Mouse (Mus musculus) neural tube, embryonic 15.5 days (tissue): ENCODE measurements around the gene Chd2. TPM values are rescaled to one million over a fixed set of nuclear protein-coding genes. Genes with fewer than 3 reads are reported as not detected.

ENCODE experiments used
- ATAC-seq: fragments of 200-750 bp; cut with Nextera tagmentation; 2 replicates; pipeline ENCODE4 v1.8.0; 2017; ENCODE audit warnings: mild to moderate bottlenecking, moderate TSS enrichment, moderate library complexity; ENCODE audit not compliant: low FRiP score
- H3K27ac ChIP-seq: fragments of 300-500 bp; sonication (generic); replicated peaks from 2 replicates; pipeline ENCODE4 v1.5.1; 2015; ENCODE audit warnings: mild to moderate bottlenecking, inconsistent platforms
- H3K27me3 ChIP-seq: fragments of 300-500 bp; sonication (generic); replicated peaks from 2 replicates; pipeline ENCODE4 v1.6.1; 2015; ENCODE audit warnings: inconsistent platforms
- H3K36me3 ChIP-seq: fragments of 300-500 bp; sonication (generic); 2 replicates; pipeline ENCODE4 v1.6.1; 2015; ENCODE audit warnings: inconsistent platforms
- H3K4me1 ChIP-seq: fragments of 300-500 bp; sonication (generic); 2 replicates; pipeline ENCODE4 v1.6.1; 2015; ENCODE audit warnings: inconsistent platforms
- H3K4me2 ChIP-seq: fragments of 300-500 bp; sonication (generic); 2 replicates; pipeline ENCODE4 v1.6.1; 2015; ENCODE audit warnings: inconsistent platforms, mild to moderate bottlenecking, moderate library complexity
- H3K4me3 ChIP-seq: fragments of 300-500 bp; sonication (generic); replicated peaks from 2 replicates; pipeline ENCODE4 v1.5.1; 2015; ENCODE audit warnings: mild to moderate bottlenecking, inconsistent platforms
- H3K9ac ChIP-seq: fragments of 300-500 bp; sonication (generic); replicated peaks from 2 replicates; pipeline ENCODE4 v1.6.1; 2015; ENCODE audit warnings: mild to moderate bottlenecking, inconsistent platforms
- H3K9me3 ChIP-seq: fragments of 300-500 bp; sonication (generic); replicated peaks from 2 replicates; pipeline ENCODE4 v1.6.1; 2016; ENCODE audit warnings: inconsistent platforms
- WGBS: fragments of 180-500 bp; shearing (Covaris S2); methylation state at CpG from one replicate; pipeline ENCODE4 v1.1.7; 2015; ENCODE audit warnings: mixed read lengths; 5-methylcytosine and 5-hydroxymethylcytosine counted together
- polyA plus RNA-seq: library from polyadenylated mRNA; unstranded; fragments of >200 nt; fragmentation: Nextera tagmentation; extraction: Ambion mirVana; gene quantifications from 2 replicates; pipeline ENCODE4 v1.2.1, GENCODE M21; 2015

Gene Chd2
- polyA plus RNA-seq, 1 experiment from 2014 or later: 31.2 TPM

DNA sequence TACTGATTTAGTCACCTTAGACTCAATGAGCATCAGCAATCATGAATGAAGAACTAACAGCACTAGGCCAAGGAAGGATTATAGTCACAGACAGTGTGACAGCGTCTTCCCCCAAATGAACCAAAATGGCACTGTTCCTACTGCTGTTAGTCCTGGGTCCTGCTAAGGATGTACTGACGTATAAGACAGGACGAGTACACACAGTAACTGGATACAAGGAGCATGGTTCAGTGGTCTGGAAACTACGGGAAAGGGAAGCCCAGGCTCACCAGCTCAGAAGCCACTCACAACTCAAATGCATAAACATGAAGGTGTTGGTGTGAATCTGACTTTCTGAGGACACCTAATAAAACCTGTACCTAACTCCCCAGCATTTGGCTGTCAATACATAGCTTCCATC is 27.1 kb downstream of the Chd2 start:
- Histone ChIP-seq H3K4me2 (no peak overlapping the region), H3K27me3 (no peaks in the 10 kb centered on the region), H3K9ac (no peak overlapping the region), H3K4me3 (no peak overlapping the region), H3K9me3 (no peaks in the 10 kb centered on the region), H3K4me1 (peaks cover 5% of the 10 kb centered on the region; the same call in 1 of the 2 replicates), H3K27ac (no peak overlapping the region; the same call in 1 of the 2 replicates), H3K36me3 (peaks cover 53% of the 10 kb centered on the region)
- 80% methylated on average over 4 of the region's 4 CpGs for WGBS
- no peak for ATAC-seq

DNA sequence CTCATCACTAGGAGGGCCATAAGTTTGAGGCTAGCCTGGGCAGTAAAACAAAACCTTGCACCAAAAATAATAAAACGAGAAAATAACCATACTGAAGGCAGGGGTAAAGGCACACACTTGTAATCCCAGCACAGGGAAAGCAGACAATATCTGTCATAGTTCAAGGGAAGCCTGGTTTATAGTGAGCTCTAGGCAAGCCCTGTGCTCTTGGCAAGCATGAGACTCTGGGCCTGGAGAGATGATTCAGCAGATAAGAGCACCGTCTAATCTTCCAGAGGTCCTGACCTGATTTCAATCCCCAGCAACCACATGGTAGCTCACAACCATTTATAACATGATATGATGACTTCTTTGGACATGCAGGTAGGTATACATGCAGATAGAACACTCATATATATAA is 29.2 kb downstream of the Chd2 start:
- Histone ChIP-seq H3K27ac (no peak overlapping the region), H3K36me3 (peaks cover 53% of the 10 kb centered on the region), H3K9ac (no peak overlapping the region), H3K4me1 (peaks cover 1% of the 10 kb centered on the region; the same call in 1 of the 2 replicates), H3K4me3 (no peak overlapping the region), H3K4me2 (no peak overlapping the region), H3K27me3 (no peaks in the 10 kb centered on the region), H3K9me3 (no peaks in the 10 kb centered on the region)
- ATAC-seq: no peak
- 74% methylated on average over 2 of the region's 2 CpGs for WGBS

DNA sequence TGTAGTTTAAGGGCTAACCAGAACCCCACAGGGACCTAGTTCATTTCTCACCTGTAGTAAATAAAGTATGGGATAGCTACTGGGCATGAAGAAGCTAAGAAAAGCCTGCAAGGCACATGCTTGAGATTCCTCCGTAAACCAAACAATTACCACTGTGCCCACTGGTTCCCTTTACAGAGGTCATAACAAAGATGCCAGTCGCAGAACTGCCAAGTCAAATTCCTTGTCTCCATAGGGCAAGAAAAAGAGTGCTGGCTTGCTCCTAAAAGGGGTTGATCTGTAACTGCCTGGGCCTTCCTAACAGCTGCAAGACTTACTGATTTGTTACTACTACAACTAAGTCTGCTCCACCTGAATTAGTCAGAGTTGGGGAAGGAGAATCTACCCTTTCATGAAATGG is 32.9 kb downstream of the Chd2 start:
- Histone ChIP-seq H3K4me3 (no peak overlapping the region), H3K4me1 (no peaks in the 10 kb centered on the region), H3K36me3 (peaks cover 57% of the 10 kb centered on the region), H3K27ac (no peak overlapping the region), H3K4me2 (no peak overlapping the region), H3K9me3 (no peaks in the 10 kb centered on the region), H3K27me3 (no peaks in the 10 kb centered on the region), H3K9ac (no peak overlapping the region)
- no peak for ATAC-seq
- 79% methylated on average over 2 of the region's 2 CpGs for WGBS

DNA sequence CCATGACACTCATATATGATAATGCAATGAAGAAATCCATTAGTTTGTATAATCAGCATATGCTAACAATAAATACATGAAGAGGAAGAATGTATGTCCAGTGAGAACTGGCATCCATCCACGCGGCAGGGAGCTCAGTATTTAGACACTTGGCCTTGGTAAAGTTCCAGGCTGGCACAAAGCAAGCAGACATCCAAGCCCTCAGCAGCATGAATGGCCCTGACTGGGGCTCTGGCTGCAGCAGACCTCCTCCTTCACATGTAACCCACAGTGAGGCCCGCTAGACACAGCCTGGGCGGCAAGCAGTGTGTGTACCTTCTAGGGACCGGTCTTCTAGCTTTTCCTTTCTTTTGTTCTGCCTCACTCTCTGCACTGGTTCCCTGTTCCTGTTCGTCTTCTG is 34.1 kb downstream of the Chd2 start:
- Histone ChIP-seq H3K27me3 (no peaks in the 10 kb centered on the region), H3K9me3 (no peaks in the 10 kb centered on the region), H3K4me3 (no peak overlapping the region), H3K27ac (0 out of 2 replicates have a peak overlapping the region, but pooled peaks have one; percentile 42), H3K4me1 (no peaks in the 10 kb centered on the region), H3K36me3 (peaks cover 61% of the 10 kb centered on the region), H3K9ac (no peak overlapping the region), H3K4me2 (no peak overlapping the region)
- ATAC-seq: peak; percentile 55; the same call in 1 of the 2 replicates
- WGBS: 76% methylated on average over 6 of the region's 6 CpGs

DNA sequence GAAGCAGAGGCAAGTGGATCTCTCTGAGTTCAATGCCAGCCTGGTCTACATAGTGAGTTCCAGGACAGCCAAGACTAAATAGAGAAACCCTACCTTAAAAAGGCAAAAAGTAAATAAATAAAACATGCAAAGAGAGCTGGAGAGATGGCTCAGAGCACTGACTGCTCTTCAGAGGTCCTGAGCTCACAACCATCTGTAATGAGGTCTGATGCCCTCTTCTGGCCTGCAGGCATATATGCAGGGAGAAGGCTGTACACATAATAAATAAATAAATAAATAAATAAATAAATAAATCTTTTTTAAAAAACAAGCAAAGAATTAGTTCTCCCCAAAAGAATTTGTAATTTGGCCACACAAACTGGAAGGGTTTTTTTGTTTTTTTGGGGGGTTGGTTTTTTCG is 34.8 kb downstream of the Chd2 start:
- Histone ChIP-seq H3K4me3 (no peak overlapping the region), H3K4me1 (no peaks in the 10 kb centered on the region), H3K9me3 (no peaks in the 10 kb centered on the region), H3K27me3 (no peaks in the 10 kb centered on the region), H3K4me2 (no peak overlapping the region), H3K27ac (no peak overlapping the region), H3K36me3 (peaks cover 64% of the 10 kb centered on the region), H3K9ac (no peak overlapping the region)
- ATAC-seq: no peak
- WGBS: 100% methylated on average over 1 of the region's 1 CpGs

DNA sequence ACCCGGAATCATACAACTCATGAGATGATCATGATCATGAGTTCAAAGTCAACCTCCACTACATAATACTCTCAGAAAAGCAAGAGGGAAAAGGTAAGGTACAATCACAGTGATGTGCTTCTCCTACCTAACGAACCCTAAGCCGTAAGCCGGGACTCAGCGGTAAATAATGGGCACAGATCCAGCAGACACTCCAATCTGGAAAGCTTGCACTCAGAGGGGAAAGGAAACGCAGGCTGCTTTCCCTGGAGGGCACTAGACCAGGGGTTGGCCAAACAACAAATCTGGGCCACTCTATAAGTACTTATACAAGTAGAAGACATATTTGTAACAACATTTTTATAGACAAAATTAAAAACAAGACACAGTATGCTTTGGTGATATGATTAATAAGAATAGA is 36.4 kb downstream of the Chd2 start:
- Histone ChIP-seq H3K36me3 (peaks cover 67% of the 10 kb centered on the region), H3K4me1 (no peaks in the 10 kb centered on the region), H3K27me3 (no peaks in the 10 kb centered on the region), H3K9ac (no peak overlapping the region), H3K27ac (no peak overlapping the region), H3K4me2 (no peak overlapping the region), H3K9me3 (no peaks in the 10 kb centered on the region), H3K4me3 (no peak overlapping the region)
- no peak for ATAC-seq
- WGBS: 66% methylated on average over 6 of the region's 6 CpGs

DNA sequence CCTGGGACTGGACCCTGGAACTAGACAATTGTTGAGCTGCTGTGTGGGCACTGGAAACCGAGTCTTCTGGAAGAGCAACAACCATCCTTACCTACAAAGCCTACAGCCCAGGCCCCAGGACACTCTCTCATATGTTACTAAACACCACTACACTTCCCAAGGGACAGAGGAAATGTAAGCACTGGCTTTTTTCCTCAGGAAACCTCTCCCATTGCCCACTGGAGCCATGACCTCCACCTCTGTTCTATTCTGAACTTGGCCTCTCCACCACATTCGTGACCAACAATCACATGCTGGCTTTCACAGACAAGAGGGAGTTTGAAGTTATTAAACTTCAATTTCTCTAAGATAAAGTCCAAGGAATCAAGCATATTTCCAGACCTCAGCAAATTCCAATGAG is 43.4 kb downstream of the Chd2 start:
- Histone ChIP-seq H3K36me3 (peaks cover 72% of the 10 kb centered on the region), H3K4me2 (no peak overlapping the region), H3K9ac (no peak overlapping the region), H3K27ac (no peak overlapping the region), H3K9me3 (no peaks in the 10 kb centered on the region), H3K27me3 (no peaks in the 10 kb centered on the region), H3K4me3 (no peak overlapping the region), H3K4me1 (no peaks in the 10 kb centered on the region)
- no peak for ATAC-seq
- WGBS: 88% methylated on average over 2 of the region's 2 CpGs

DNA sequence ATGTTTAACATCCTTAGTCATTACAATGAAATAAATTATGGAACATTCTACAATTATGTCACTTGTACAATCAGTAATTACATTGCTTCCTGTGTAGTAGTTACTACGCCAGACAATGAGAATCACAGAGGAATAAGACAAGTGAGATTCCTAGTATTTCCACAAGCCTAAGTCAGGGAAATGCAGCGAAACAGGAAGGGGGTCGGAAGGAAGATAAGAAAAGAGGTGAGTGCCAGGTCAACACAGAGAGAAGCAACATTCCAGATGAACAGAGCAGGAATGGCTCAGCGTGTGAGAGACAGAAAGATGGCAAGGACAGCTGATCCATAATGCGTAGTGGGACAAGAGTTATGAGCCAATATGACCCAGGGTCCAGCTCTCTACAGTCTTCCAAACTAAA is 52.4 kb downstream of the Chd2 start:
- Histone ChIP-seq H3K27ac (no peak overlapping the region), H3K9me3 (no peaks in the 10 kb centered on the region), H3K4me3 (no peak overlapping the region), H3K4me1 (no peaks in the 10 kb centered on the region), H3K27me3 (no peaks in the 10 kb centered on the region), H3K9ac (no peak overlapping the region), H3K4me2 (no peak overlapping the region), H3K36me3 (peaks cover 72% of the 10 kb centered on the region)
- ATAC-seq: no peak
- 87% methylated on average over 5 of the region's 5 CpGs for WGBS

DNA sequence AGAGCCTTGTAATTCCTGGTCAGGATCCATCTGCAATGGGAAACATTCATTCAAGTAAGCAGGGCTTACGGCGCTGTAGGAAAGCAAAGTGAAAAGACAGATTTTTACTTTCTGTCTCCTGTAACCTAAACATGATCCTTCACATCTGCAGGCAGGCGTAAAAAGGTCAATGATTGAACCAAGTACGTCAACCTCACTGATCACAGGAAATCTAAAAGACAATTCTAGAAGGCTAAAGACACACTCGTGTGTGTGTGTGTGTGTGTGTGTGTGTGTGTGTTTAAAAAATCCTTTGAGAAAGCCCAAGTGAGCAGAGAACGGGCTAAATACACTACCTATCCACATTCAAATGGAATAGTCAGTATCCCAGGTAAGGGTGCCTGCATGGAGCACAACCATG is 60.5 kb downstream of the Chd2 start:
- ATAC-seq: no peak
- H3K9ac ChIP-seq: no peak overlapping the region
- H3K27me3 ChIP-seq: no peaks in the 10 kb centered on the region
- H3K27ac ChIP-seq: no peak overlapping the region
- H3K4me2 ChIP-seq: no peak overlapping the region
- peaks cover 72% of the 10 kb centered on the region for H3K36me3 ChIP-seq
- no peak overlapping the region for H3K4me3 ChIP-seq
- H3K9me3 ChIP-seq: no peaks in the 10 kb centered on the region
- H3K4me1 ChIP-seq: 0 out of 2 replicates have a peak, but pooled peaks cover 5% of the 10 kb centered on the region
- 89% methylated on average over 6 of the region's 6 CpGs for WGBS

DNA sequence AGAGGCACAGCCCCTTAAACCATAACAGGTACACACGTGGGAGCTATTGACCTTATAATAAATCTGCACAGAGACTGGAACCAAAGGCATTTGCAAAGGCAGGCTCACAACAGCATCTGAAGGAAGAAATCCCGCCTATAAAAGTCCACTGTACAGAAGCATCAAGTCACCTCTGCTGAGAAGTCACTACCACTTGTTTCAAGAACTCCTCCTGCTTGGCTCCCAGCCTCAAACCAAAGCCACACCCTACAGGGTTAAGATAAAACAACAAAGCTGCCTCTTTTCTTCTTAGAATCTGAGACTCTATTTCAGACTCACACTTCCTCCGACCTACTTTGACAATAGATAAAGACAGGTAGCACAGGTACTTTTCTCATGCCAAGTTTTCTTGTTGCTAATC is 62.1 kb downstream of the Chd2 start:
- WGBS: 78% methylated on average over 3 of the region's 3 CpGs
- Histone ChIP-seq H3K4me1 (0 out of 2 replicates have a peak, but pooled peaks cover 5% of the 10 kb centered on the region), H3K36me3 (peaks cover 79% of the 10 kb centered on the region), H3K27ac (no peak overlapping the region), H3K9ac (no peak overlapping the region), H3K9me3 (no peaks in the 10 kb centered on the region), H3K4me2 (no peak overlapping the region), H3K27me3 (no peaks in the 10 kb centered on the region), H3K4me3 (no peak overlapping the region)
- no peak for ATAC-seq

DNA sequence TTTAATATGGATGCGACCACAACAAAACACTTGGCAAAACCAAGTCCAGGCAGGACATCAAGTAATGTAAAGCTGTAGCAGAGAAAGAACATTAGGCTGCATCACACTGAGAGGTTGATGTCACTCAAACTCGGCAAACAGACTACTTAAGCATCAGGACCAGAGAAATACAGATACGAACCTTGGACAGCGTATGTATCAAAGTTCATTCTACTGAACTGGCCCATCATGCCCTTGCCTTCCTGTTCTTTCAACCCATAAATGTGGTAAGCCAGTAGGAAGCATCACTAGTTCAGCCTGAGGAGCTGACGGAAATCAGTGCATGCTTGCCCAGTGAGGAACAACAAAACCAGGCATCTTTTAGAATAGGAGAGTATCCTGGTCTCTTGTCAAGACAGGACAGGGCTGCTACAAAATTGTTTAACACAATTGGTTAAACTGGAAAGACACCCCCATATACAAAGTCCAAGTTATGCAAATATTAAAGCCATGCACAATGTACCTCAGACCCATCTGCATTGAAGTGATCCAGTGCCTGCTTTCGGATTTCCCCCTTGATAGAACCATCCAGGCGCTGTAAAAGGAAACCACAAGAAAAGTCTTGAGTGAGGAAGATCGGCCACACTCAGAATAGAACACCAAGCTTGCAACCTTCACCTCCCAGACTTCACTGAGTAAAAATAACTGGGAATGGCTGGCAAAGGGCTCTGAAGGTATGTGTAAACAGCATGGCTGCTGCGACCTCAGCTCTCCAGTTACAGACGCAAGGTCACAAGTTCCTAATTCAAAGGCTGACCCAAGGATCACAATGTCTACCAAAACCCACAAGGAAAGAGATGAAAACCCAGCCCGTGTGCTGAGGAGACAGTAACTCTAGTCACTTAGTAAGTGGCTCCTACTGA is 63.2 kb downstream of the Chd2 start:
- no peak for ATAC-seq
- Histone ChIP-seq H3K27me3 (no peaks in the 10 kb centered on the region), H3K36me3 (peaks cover 83% of the 10 kb centered on the region), H3K9me3 (no peaks in the 10 kb centered on the region), H3K27ac (no peak overlapping the region), H3K4me1 (0 out of 2 replicates have a peak, but pooled peaks cover 5% of the 10 kb centered on the region), H3K4me3 (no peak overlapping the region), H3K4me2 (no peak overlapping the region), H3K9ac (no peak overlapping the region)
- WGBS: 90% methylated on average over 11 of the region's 11 CpGs

DNA sequence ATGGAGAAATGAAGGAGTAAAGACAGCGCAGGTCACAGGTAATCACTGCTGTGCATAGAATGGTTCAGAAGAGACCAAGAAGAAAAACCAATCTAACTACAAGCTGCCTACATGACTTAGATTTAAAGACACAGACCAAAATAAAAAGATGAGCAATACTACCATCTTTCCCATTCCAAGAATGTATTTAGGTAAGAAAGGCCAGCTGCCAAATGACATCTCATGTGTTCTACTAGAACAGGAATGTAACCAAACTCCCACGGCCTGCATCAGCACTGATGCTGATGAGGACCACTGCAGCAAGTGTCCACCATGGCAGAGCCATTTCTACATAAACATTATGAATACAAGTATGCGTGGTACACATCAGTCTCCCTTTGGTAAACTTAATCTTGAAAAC is 73.9 kb downstream of the Chd2 start:
- H3K36me3 ChIP-seq: peaks cover 83% of the 10 kb centered on the region
- H3K4me1 ChIP-seq: no peaks in the 10 kb centered on the region
- ATAC-seq: no peak
- H3K4me2 ChIP-seq: no peak overlapping the region
- WGBS: 94% methylated on average over 3 of the region's 3 CpGs
- H3K9ac ChIP-seq: no peak overlapping the region
- H3K9me3 ChIP-seq: no peaks in the 10 kb centered on the region
- H3K27me3 ChIP-seq: no peaks in the 10 kb centered on the region
- no peak overlapping the region for H3K4me3 ChIP-seq
- no peak overlapping the region for H3K27ac ChIP-seq
